Comparison of ENCODE assay signal across 8 mouse cellular contexts in the genomic region with DNA sequence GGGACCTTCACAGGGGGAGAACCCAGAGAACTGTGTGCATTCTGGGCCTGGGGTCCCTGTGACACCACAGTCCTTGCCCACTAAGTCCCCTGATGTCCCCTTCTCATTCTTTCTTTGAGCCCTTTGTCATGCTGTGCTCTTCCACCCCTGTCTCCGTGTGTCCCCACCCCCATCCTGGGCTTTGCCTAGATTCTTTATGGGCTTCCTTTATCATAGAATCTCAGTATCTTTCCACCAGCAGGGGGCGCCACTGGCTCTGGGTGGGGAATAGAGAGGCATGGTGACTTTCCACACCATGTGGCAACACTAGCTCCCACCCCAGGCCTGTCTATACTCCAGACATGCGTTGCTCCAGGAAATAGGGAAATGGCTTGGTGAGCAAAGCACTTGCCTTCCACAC. TPM values are rescaled to one million over a fixed set of nuclear protein-coding genes. Genes with fewer than 3 reads are reported as not detected.
DNase-seq lines count a peak whose midpoint lies in the region; ATAC-seq and TF ChIP-seq lines count a peak whose summit lies in the region.

No protein-coding gene starts in this region.

- peak; percentile 29 for TF ChIP-seq CTCF in C2C12 (IDR thresholded peaks at IDR 0.05; ENCODE audit: control insufficient read depth, insufficient read depth, insufficient read length)
- TF ChIP-seq CTCF in embryonic fibroblast, embryonic 13.5 days (IDR thresholded peaks at IDR 0.05; ENCODE audit: borderline replicate concordance, insufficient read depth, low read length), result 0 out of 2 replicates have a peak, but pooled peaks have one; percentile 32

- H3K4me1 ChIP-seq in embryonic fibroblast, embryonic 13.5 days (ENCODE audit: control insufficient read depth, insufficient read depth, low read length), result no peaks in the 10 kb centered on the region
- H3K4me1 ChIP-seq in heart, embryonic 11.5 days (ENCODE audit: control insufficient read depth, insufficient read depth, low read length), result peaks cover 49% of the 10 kb centered on the region
- peaks cover 48% of the 10 kb centered on the region for H3K4me1 ChIP-seq in kidney, embryonic 15.5 days

- H3K9me3 ChIP-seq in heart, embryonic 11.5 days (replicated peaks; ENCODE audit: control insufficient read depth, low read length), result no peaks in the 10 kb centered on the region
- H3K9me3 ChIP-seq in kidney, embryonic 15.5 days (replicated peaks), result no peaks in the 10 kb centered on the region

- peak overlapping the region; percentile 44; the same call in 1 of the 2 replicates for H3K9ac ChIP-seq in heart, embryonic 11.5 days (ENCODE audit: low read depth, low read length)
- H3K9ac ChIP-seq in kidney, embryonic 15.5 days, result no peak overlapping the region

- H3K36me3 ChIP-seq in C2C12 (ENCODE audit: control insufficient read depth, insufficient read depth), result no peaks in the 10 kb centered on the region
- no peaks in the 10 kb centered on the region for H3K36me3 ChIP-seq in heart, embryonic 11.5 days (ENCODE audit: control insufficient read depth, insufficient read depth, low read length)
- H3K36me3 ChIP-seq in kidney, embryonic 15.5 days, result no peaks in the 10 kb centered on the region

- WGBS in heart, embryonic 11.5 days (ENCODE audit: insufficient replicate concordance), result 3% methylated on average over 3 of the region's 3 CpGs
- 3% methylated on average over 3 of the region's 3 CpGs for WGBS in kidney, embryonic 15.5 days

- peak; percentile 93 for DNase-seq in brain, adult 2 months (ENCODE audit: low read depth, low spot score)
- peak; percentile 88 for DNase-seq in liver
- DNase-seq in monocyte, adult 2 months (ENCODE audit: low read depth in 1 of 2, low spot score in 2 of 2), result peak; percentile 73 to 75
- peak; percentile 80 to 93 for DNase-seq in spleen, postnatal 14 days (ENCODE audit: low spot score in 2 of 2)

- peak overlapping the region; percentile 12; the same call in 1 of the 2 replicates for H3K4me2 ChIP-seq in heart, embryonic 11.5 days
- peak overlapping the region; percentile 23; the same call in 1 of the 2 replicates for H3K4me2 ChIP-seq in kidney, embryonic 15.5 days

- no peak overlapping the region for H3K4me3 ChIP-seq in C2C12 (ENCODE audit: insufficient read depth, poor library complexity, severe bottlenecking)
- H3K4me3 ChIP-seq in embryonic fibroblast, embryonic 13.5 days (ENCODE audit: insufficient read depth, low read length), result no peak overlapping the region
- H3K4me3 ChIP-seq in heart, embryonic 11.5 days (ENCODE audit: low read depth, low read length), result no peak overlapping the region
- H3K4me3 ChIP-seq in kidney, embryonic 15.5 days (replicated peaks), result no peak overlapping the region

- no peaks in the 10 kb centered on the region for H3K79me2 ChIP-seq in C2C12 (ENCODE audit: control insufficient read depth, insufficient read depth)

- no peaks in the 10 kb centered on the region for H3K79me3 ChIP-seq in C2C12 (ENCODE audit: low read depth)

- 0 out of 2 replicates have a peak, but pooled peaks have one; percentile 25 for ATAC-seq in heart, embryonic 11.5 days (replicated peaks; ENCODE audit: insufficient number of reproducible peaks, low FRiP score, low TSS enrichment)
- ATAC-seq in kidney, embryonic 15.5 days (replicated peaks; ENCODE audit: low FRiP score), result peak; percentile 33; the same call in 1 of the 2 replicates

- H3K27ac ChIP-seq in embryonic fibroblast, embryonic 13.5 days (ENCODE audit: insufficient read depth, low read length), result no peak overlapping the region
- H3K27ac ChIP-seq in heart, embryonic 11.5 days (ENCODE audit: low read depth, low read length), result 0 out of 2 replicates have a peak overlapping the region, but pooled peaks have one; percentile 11
- peak overlapping the region; percentile 78 for H3K27ac ChIP-seq in kidney, embryonic 15.5 days

- peaks cover 4% of the 10 kb centered on the region for H3K27me3 ChIP-seq in C2C12 (ENCODE audit: control insufficient read depth, insufficient read depth, insufficient read length)
- no peaks in the 10 kb centered on the region for H3K27me3 ChIP-seq in heart, embryonic 11.5 days (ENCODE audit: control insufficient read depth, insufficient read depth, low read length)
- H3K27me3 ChIP-seq in kidney, embryonic 15.5 days, result no peaks in the 10 kb centered on the region

- no peak for TF ChIP-seq POLR2A in embryonic fibroblast, embryonic 13.5 days (IDR thresholded peaks at IDR 0.05; ENCODE audit: low read depth, low read length)

- H3ac ChIP-seq in C2C12 (ENCODE audit: control insufficient read depth, insufficient read length, low read depth), result no peak overlapping the region

TF ChIP-seq in C2C12, 6 proteins besides CTCF, POLR2A, EP300 and RAD21:
- no peak for TF ChIP-seq MAX (IDR thresholded peaks at IDR 0.05)
- no peak for TF ChIP-seq MYOD1 (IDR thresholded peaks at IDR 0.05; ENCODE audit: control insufficient read depth, insufficient read length, low read depth)
- TF ChIP-seq MYOG (IDR thresholded peaks at IDR 0.05; ENCODE audit: control insufficient read depth, extremely low read depth, insufficient read length), result no peak
- TF ChIP-seq CEBPB (IDR thresholded peaks at IDR 0.05; ENCODE audit: low read depth), result no peak
- no peak for TF ChIP-seq USF1 (IDR thresholded peaks at IDR 0.05; ENCODE audit: low read depth)
- no peak for TF ChIP-seq FOSL1 (IDR thresholded peaks at IDR 0.05; ENCODE audit: insufficient read depth, low read length, poor library complexity, severe bottlenecking)

RNA-seq across cellular contexts. Expression of a gene that starts 46.1 kb away (rescaled TPM):
- 2.9 TPM for polyA plus RNA-seq in C2C12 (2012; fragmentation: generic; extraction: Trizol)
- polyA plus RNA-seq in embryonic fibroblast, embryonic 13.5 days (2011; ENCODE audit: insufficient read length, low read depth, missing spikeins), result 5.0 and 6.5 TPM in 2 replicates
- polyA plus RNA-seq in heart, embryonic 11.5 days (2014; fragmentation: Nextera tagmentation; extraction: Ambion mirVana), result 21.2 and 21.9 TPM in 2 replicates
- polyA plus RNA-seq in kidney, embryonic 15.5 days (2015; fragmentation: Nextera tagmentation; extraction: Ambion mirVana), result 22.3 and 22.5 TPM in 2 replicates

RNA-seq across cellular contexts. Expression of a gene that starts 57.1 kb away (rescaled TPM):
- polyA plus RNA-seq in C2C12 (2012; fragmentation: generic; extraction: Trizol), result not detected
- not detected in 2 replicates for polyA plus RNA-seq in embryonic fibroblast, embryonic 13.5 days (2011; ENCODE audit: insufficient read length, low read depth, missing spikeins)
- polyA plus RNA-seq in heart, embryonic 11.5 days (2014; fragmentation: Nextera tagmentation; extraction: Ambion mirVana), result 0.04 TPM in 1 of 2 replicates, not detected in the other
- polyA plus RNA-seq in kidney, embryonic 15.5 days (2015; fragmentation: Nextera tagmentation; extraction: Ambion mirVana), result not detected in 2 replicates
